Mouse (Mus musculus) c-Kit-positive CD71-negative TER-119-negative erythroid progenitor cells, embryonic 14.5 days (primary cell): ENCODE results near the gene Igf1.

Experiments used
- DNase-seq: peaks from one replicate; pipeline ENCODE4 v3.0.0-alpha.2; 2013; ENCODE audit warnings: low read depth

The Igf1 gene

GRCm38 (mm10) chr10:87860181-87861103 lies 2.4 kb downstream of the Igf1 start:
- no peak for DNase-seq

GRCm38 (mm10) chr10:87861104-87861455 lies 3.0 kb downstream of the Igf1 start:
- DNase-seq, result no peak

- no peak for DNase-seq
Observed at GRCm38 (mm10) chr10:87862899-87863298, 4.8 kb downstream of the Igf1 start.

- no peak for DNase-seq
Observed at GRCm38 (mm10) chr10:87863326-87863725, 5.3 kb downstream of the Igf1 start.

- DNase-seq, result no peak
Observed at GRCm38 (mm10) chr10:87865712-87866111, 7.6 kb downstream of the Igf1 start.

GRCm38 (mm10) chr10:87866448-87866847 lies 8.4 kb downstream of the Igf1 start:
- no peak for DNase-seq

- DNase-seq, result no peak
Observed at GRCm38 (mm10) chr10:87867217-87867616, 9.2 kb downstream of the Igf1 start.

GRCm38 (mm10) chr10:87867631-87868030 lies 9.6 kb downstream of the Igf1 start:
- DNase-seq, result no peak

- DNase-seq, result no peak
Observed at GRCm38 (mm10) chr10:87868349-87869053, 10.4 kb downstream of the Igf1 start.

- DNase-seq, result no peak
Observed at GRCm38 (mm10) chr10:87869151-87869550, 11.1 kb downstream of the Igf1 start.

- no peak for DNase-seq
Observed at GRCm38 (mm10) chr10:87869691-87870090, 11.6 kb downstream of the Igf1 start.

- no peak for DNase-seq
Observed at GRCm38 (mm10) chr10:87871863-87872647, 14.0 kb downstream of the Igf1 start.

GRCm38 (mm10) chr10:87872854-87873253 lies 14.8 kb downstream of the Igf1 start:
- DNase-seq, result no peak

GRCm38 (mm10) chr10:87873516-87873915 lies 15.5 kb downstream of the Igf1 start:
- DNase-seq, result no peak

GRCm38 (mm10) chr10:87880071-87880785 lies 22.2 kb downstream of the Igf1 start:
- no peak for DNase-seq

- DNase-seq, result no peak
Observed at GRCm38 (mm10) chr10:87885326-87886040, 27.4 kb downstream of the Igf1 start.

- DNase-seq, result no peak
Observed at GRCm38 (mm10) chr10:87889850-87890249, 31.8 kb downstream of the Igf1 start.

- no peak for DNase-seq
Observed at GRCm38 (mm10) chr10:87892256-87892655, 34.2 kb downstream of the Igf1 start.

GRCm38 (mm10) chr10:87893272-87893671 lies 35.2 kb downstream of the Igf1 start:
- no peak for DNase-seq

GRCm38 (mm10) chr10:87894461-87895120 lies 36.5 kb downstream of the Igf1 start:
- DNase-seq, result no peak

- DNase-seq, result no peak
Observed at GRCm38 (mm10) chr10:87895351-87895750, 37.3 kb downstream of the Igf1 start.
